Mouse (Mus musculus): ENCODE results near the gene Cldn4. TPM values are rescaled to one million over a fixed set of nuclear protein-coding genes. Genes with fewer than 3 reads are reported as not detected.
"Not testable (repeated sequence)": the region's sequence is repeated elsewhere in the genome, so short reads cannot be mapped to it uniquely, and the experiment has no call there.

The Cldn4 gene
- polyA plus RNA-seq, 1 experiment from 2014 or later: 6.9 TPM

DNA sequence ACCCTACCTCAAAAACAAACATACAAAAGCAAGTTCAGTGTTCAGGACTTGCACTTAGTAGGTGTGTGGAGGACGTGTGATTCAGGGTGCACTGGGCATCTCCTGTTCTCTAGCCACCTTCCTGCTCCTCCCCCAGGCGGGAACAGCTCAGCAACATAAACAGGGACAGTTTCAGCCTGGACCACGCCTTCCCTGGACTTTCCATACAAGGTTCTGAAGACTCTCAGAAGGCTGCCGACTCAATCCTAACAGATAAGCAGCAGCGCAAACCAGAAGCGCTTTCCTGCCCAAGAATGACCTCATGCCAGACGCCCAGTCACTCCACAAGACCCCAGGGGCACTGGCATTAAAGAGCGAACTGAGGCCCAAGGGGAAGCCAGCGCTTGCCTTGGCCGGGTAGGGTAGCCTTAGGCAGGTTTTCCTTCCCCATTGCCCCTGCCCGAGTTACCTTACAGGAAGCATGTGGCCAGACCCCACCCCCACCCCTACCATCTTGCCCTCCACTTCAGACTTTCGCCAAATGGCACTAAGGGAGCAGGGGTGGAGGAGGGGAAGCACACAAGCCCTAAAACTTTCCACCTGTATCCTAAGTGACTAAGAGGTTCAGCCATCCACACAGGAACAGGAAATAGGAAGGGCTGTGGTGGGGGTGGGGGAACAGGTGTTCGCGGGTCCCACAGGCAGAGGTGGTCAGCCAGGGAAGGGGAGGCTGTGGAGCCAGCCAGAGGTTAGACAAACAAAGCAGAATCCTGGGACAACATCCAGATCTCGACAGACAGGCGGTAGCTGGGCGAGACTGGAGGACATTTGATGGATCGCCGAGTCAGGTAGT, 4.5 kb upstream of the Cldn4 start:
- DNase-seq (ENCODE audit: low spot score): peak; percentile 91
- Histone ChIP-seq H3K36me3 (no peaks in the 10 kb centered on the region), H3K4me3 (peak overlapping the region; percentile 48), H3K27ac (peak overlapping the region; percentile 88), H3K9me3 (no peaks in the 10 kb centered on the region), H3K4me1 (peaks cover 42% of the 10 kb centered on the region), H3K27me3 (ENCODE audit: insufficient read depth, poor library complexity, severe bottlenecking) (peaks cover 24% of the 10 kb centered on the region)
- 13% methylated on average over 19 of the region's 19 CpGs for WGBS

- peaks cover 50% of the 10 kb centered on the region for H3K27me3 ChIP-seq (ENCODE audit: insufficient read depth, poor library complexity, severe bottlenecking)
- WGBS: 52% methylated on average over 4 of the region's 4 CpGs
- H3K27ac ChIP-seq: peak overlapping the region; percentile 45; the same call in 1 of the 2 replicates
- no peak for DNase-seq (ENCODE audit: low spot score)
- H3K36me3 ChIP-seq: no peaks in the 10 kb centered on the region
- H3K9me3 ChIP-seq: no peaks in the 10 kb centered on the region
- no peak overlapping the region for H3K4me3 ChIP-seq
- H3K4me1 ChIP-seq: peaks cover 52% of the 10 kb centered on the region
Measured at GRCm38 (mm10) chr5:134948085-134948439, 1.3 kb upstream of the Cldn4 start.

GRCm38 (mm10) chr5:134947420-134948084, 818 bp upstream of the Cldn4 start:
- Histone ChIP-seq H3K27me3 (ENCODE audit: insufficient read depth, poor library complexity, severe bottlenecking) (peaks cover 50% of the 10 kb centered on the region), H3K27ac (peak overlapping the region; percentile 45; the same call in 1 of the 2 replicates), H3K9me3 (no peaks in the 10 kb centered on the region), H3K4me1 (peaks cover 49% of the 10 kb centered on the region), H3K36me3 (no peaks in the 10 kb centered on the region), H3K4me3 (no peak overlapping the region)
- DNase-seq (ENCODE audit: low spot score): no peak
- WGBS: 48% methylated on average over 5 of the region's 5 CpGs

DNA sequence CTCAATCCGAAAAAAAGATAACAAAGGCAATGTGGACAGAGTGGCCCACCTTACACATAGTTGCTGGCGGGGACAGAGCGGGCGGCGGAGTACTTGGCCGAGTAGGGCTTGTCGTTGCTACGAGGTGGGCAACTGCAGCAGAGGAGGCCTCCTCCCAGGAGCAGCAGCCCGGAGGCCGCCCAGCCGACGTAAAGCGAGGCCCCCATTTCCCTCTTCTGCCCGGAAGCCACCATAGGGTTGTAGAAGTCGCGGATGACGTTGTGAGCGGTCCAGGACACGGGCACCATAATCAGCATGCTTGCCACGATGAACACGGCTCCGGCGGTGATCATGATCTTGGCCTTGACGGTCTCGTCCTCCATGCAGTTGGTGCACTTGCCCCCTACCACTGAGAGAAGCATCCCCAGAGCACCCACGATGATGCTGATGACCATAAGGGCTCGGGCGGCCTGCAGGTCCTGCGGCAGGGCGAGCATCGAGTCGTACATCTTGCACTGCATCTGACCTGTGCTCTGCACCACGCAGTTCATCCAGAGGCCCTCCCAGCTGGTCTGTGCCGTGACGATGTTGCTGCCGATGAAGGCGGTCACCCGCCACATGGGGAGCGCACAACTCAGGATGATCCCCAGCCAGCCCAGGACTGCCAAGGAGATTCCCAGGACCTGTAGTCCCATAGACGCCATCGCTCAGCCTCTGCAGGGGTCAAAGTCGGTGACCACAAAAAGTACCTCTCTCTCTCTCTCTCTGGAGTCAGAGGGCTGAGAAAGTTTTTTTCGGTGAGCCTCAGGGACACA, 474 bp downstream of the Cldn4 start:
- Histone ChIP-seq H3K9me3 (no peaks in the 10 kb centered on the region), H3K36me3 (no peaks in the 10 kb centered on the region), H3K4me1 (peaks cover 41% of the 10 kb centered on the region), H3K27ac (peak overlapping the region; percentile 68), H3K4me3 (peak overlapping the region; percentile 48), H3K27me3 (ENCODE audit: insufficient read depth, poor library complexity, severe bottlenecking) (peaks cover 46% of the 10 kb centered on the region)
- 21% methylated on average over 43 of the region's 43 CpGs for WGBS
- no peak for DNase-seq (ENCODE audit: low spot score)

DNA sequence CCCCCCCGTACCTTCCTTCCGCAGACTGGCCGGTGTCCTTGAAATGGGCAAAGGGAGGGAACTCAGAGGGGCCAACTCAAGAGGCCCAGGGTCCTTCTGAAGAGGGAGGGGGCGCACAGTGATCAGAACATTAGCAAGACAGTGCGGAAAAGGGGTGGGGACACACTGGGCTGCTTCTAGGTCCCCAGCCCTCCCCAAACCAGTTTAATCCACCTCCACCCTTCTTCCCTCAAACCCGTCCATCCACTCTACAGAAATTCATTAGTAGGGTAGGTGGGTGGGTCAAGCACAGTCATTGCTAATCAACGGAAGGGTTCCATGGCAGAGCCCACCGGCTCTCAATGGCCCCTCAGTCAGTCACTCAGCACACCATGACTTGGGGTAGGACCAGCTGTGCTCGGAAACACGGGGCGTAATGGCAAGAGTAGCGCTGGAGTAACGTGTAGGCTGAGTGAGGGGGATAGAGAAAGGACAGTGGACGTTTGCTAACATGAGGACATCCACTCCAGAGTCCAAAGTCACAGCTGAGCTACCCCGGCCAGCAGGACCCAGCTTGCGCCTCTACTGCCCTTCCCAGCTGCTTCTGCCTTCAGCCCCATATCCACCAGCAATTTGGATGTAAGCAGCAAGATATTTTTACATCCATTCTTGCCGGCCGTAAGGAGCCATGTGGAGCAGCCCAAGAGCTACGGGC, 1.3 kb downstream of the Cldn4 start:
- Histone ChIP-seq H3K36me3 (no peaks in the 10 kb centered on the region), H3K4me3 (peak overlapping the region; percentile 48), H3K27ac (peak overlapping the region; percentile 68; the same call in 1 of the 2 replicates), H3K27me3 (ENCODE audit: insufficient read depth, poor library complexity, severe bottlenecking) (peaks cover 46% of the 10 kb centered on the region), H3K4me1 (peaks cover 33% of the 10 kb centered on the region), H3K9me3 (no peaks in the 10 kb centered on the region)
- 39% methylated on average over 18 of the region's 19 CpGs for WGBS
- DNase-seq (ENCODE audit: low spot score): no peak

GRCm38 (mm10) chr5:134944179-134944578, 2.6 kb downstream of the Cldn4 start:
- no peak overlapping the region for H3K4me3 ChIP-seq
- no peaks in the 10 kb centered on the region for H3K36me3 ChIP-seq
- no peak overlapping the region for H3K27ac ChIP-seq
- no peaks in the 10 kb centered on the region for H3K9me3 ChIP-seq
- peaks cover 33% of the 10 kb centered on the region for H3K4me1 ChIP-seq
- 55% methylated on average over 5 of the region's 5 CpGs for WGBS
- peaks cover 46% of the 10 kb centered on the region for H3K27me3 ChIP-seq (ENCODE audit: insufficient read depth, poor library complexity, severe bottlenecking)
- DNase-seq (ENCODE audit: low spot score): no peak

- H3K4me1 ChIP-seq: peaks cover 28% of the 10 kb centered on the region
- H3K36me3 ChIP-seq: no peaks in the 10 kb centered on the region
- H3K27ac ChIP-seq: no peak overlapping the region
- H3K4me3 ChIP-seq: no peak overlapping the region
- no peak for DNase-seq (ENCODE audit: low spot score)
- peaks cover 41% of the 10 kb centered on the region for H3K27me3 ChIP-seq (ENCODE audit: insufficient read depth, poor library complexity, severe bottlenecking)
- no peaks in the 10 kb centered on the region for H3K9me3 ChIP-seq
- WGBS: 71% methylated on average over 2 of the region's 2 CpGs
Measured at GRCm38 (mm10) chr5:134942740-134943139, 4.0 kb downstream of the Cldn4 start.

GRCm38 (mm10) chr5:134941472-134942209, 5.1 kb downstream of the Cldn4 start:
- no peak overlapping the region for H3K4me3 ChIP-seq
- 0 out of 2 replicates have a peak overlapping the region, but pooled peaks have one; percentile 16 for H3K27ac ChIP-seq
- H3K4me1 ChIP-seq: peaks cover 17% of the 10 kb centered on the region
- WGBS: 77% methylated on average over 14 of the region's 14 CpGs
- DNase-seq (ENCODE audit: low spot score): no peak
- no peaks in the 10 kb centered on the region for H3K36me3 ChIP-seq
- no peaks in the 10 kb centered on the region for H3K9me3 ChIP-seq
- H3K27me3 ChIP-seq (ENCODE audit: insufficient read depth, poor library complexity, severe bottlenecking): peaks cover 30% of the 10 kb centered on the region

DNA sequence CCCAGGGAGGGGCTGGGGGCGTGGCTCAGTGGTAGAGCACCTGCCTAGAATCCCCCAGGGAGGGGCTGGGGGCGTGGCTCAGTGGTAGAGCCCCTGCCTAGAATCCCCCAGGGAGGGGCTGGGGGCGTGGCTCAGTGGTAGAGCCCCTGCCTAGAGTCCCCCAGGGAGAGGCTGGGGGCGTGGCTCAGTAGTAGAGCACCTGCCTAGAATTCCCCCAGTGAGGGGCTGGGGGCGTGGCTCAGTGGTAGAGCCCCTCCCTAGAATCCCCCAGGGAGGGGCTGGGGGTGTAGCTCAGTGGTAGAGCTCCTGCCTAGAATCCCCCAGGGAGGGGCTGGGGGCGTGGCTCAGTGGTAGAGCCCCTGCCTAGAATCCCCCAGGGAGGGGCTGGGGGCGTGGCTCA, 7.2 kb downstream of the Cldn4 start:
- not testable (repeated sequence) for H3K4me3 ChIP-seq; H3K27me3 ChIP-seq (ENCODE audit: insufficient read depth, poor library complexity, severe bottlenecking); H3K4me1 ChIP-seq; H3K27ac ChIP-seq; H3K36me3 ChIP-seq; H3K9me3 ChIP-seq; DNase-seq (ENCODE audit: low spot score)
- 82% methylated on average over 4 of the region's 7 CpGs for WGBS

DNA sequence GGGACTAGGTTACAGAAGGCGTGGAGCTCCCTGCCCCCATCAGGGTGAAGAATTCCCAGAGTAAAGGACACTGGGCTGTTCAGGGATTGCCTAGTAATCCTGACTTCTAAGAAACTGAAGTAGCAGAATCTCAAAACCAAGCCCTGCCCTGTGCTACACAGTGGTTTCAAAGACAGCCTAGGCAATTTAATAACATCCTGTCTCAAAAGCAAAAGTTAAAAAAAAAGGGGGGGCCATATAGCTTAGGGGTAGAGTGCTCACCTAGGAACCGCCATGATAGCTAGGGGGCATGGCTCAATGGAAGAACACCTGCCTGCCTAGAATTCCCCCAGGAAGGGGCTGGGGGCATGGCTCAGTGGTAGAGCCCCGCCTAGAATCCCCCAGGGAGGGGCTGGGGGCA, 7.7 kb downstream of the Cldn4 start:
- H3K4me1 ChIP-seq: peaks cover 3% of the 10 kb centered on the region; the same call in 1 of the 2 replicates
- peaks cover 5% of the 10 kb centered on the region for H3K27me3 ChIP-seq (ENCODE audit: insufficient read depth, poor library complexity, severe bottlenecking)
- WGBS: 69% methylated on average over 3 of the region's 3 CpGs
- H3K9me3 ChIP-seq: no peaks in the 10 kb centered on the region
- DNase-seq (ENCODE audit: low spot score): no peak
- no peak overlapping the region for H3K4me3 ChIP-seq
- peaks cover 8% of the 10 kb centered on the region; the same call in 1 of the 2 replicates for H3K36me3 ChIP-seq
- H3K27ac ChIP-seq: no peak overlapping the region

DNA sequence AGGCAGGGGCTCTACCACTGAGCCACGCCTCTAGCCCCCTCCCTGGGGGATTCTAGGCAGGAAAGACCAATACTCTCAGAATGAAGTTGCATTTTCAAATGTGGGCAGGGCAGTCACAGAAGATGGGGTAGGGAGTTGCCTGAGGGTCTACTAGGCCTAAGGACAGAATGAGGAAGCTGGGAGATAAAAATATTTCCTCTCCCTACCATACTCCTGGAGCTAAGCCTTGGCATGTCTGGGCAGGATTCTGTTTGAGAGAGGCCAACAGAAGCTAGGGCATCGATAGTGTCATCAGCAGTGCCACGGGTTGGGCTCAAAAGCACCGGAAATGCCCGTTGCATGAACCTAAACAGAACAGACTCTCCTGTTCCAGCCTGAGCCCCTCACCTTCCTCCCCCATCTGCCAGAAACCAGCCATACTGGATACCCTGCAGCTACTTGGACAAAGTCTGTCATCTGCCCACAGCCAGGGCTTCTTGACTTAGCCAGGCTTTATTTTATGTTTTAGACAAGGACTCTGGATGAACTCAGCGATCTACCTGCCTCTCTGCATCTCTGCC, 10.0 kb downstream of the Cldn4 start:
- no peak for DNase-seq (ENCODE audit: low spot score)
- Histone ChIP-seq H3K27me3 (ENCODE audit: insufficient read depth, poor library complexity, severe bottlenecking) (no peaks in the 10 kb centered on the region; the same call in 1 of the 2 replicates), H3K4me3 (no peak overlapping the region), H3K27ac (no peak overlapping the region), H3K9me3 (no peaks in the 10 kb centered on the region), H3K36me3 (peaks cover 10% of the 10 kb centered on the region; the same call in 1 of the 2 replicates), H3K4me1 (peaks cover 8% of the 10 kb centered on the region)
- 78% methylated on average over 6 of the region's 6 CpGs for WGBS

Data from heart, embryonic 10.5 days (tissue).